Mouse (Mus musculus) mouse embryonic stem cell (cell line): ENCODE results near the gene Wars2.

Source experiments
- in situ Hi-C, 2 experiments: fragments of 300-500 bp; cut with MboI; formaldehyde crosslinking; loops; 1 replicate in 1 of 2; 3 replicates in 1 of 2; pipeline ENCODE4 v1.14.3; 2019 to 2020; ENCODE audit warnings: low sequenced_read_pairs in 2 of 2, low pct_unique_long_range_greater_than_20kb in 1 of 2, mixed read lengths in 1 of 2; ENCODE audit not compliant: unreplicated experiment in 1 of 2

The Wars2 gene

DNA sequence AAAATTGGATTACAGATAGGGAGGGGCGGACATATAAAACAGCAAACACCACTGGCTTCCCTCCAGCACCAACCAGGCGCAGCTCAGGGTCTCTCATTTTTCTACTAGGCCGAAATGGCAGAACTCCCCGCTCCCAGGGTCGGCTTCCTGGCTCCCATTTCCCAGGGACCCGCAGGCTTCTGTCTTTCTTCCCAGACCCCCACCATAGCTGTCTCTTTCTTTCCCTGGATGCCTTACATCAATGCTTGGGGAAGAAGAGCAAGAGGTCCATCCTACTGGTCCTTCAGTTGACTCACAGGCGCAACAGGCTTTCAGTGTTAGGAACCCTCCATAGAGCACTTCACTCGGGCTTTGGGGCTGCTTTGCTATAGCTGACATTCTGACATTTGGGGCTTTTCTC, 101.6 kb downstream of the Wars2 start:
- in situ Hi-C loops = no loop called here

DNA sequence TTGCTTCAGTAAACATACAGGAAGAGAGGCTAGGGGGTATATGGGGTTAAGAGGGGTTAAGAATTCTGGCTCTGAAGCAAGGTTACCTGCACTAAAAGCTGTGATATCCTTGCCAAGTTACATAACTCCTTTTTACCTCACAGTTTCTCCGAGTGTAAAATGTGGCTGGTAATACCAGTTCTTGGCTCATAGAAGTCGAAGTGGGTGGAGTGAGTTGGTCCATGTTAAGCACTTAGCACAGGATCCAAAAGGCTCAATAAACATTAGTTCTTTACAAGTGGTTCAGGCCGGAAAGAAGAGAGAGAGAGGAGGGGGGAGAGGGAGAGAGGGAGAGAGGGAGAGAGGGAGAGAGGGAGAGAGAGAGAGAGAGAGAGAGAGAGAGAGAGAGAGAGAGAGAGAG, 104.5 kb downstream of the Wars2 start:
- in situ Hi-C loops = no loop called here

DNA sequence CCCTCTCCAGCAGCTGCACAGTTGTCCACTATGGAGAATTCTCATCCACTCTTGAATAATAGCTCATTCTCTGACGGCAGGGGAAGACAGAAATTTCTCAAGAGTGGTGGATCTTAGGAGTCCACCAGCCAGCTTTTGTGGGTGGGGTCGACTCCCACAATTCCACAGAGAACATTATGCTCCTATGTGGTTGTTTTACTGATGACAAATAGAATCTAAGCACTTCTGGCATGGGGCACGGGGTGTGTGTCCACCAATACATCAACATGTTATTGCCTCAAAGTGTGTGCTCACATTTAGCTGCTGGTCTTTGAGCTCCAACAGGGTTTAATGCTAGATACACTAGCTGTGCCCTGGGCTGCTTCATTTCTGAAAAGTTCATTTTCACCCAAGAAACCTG, 105.8 kb downstream of the Wars2 start:
- in situ Hi-C loops = no loop called here

DNA sequence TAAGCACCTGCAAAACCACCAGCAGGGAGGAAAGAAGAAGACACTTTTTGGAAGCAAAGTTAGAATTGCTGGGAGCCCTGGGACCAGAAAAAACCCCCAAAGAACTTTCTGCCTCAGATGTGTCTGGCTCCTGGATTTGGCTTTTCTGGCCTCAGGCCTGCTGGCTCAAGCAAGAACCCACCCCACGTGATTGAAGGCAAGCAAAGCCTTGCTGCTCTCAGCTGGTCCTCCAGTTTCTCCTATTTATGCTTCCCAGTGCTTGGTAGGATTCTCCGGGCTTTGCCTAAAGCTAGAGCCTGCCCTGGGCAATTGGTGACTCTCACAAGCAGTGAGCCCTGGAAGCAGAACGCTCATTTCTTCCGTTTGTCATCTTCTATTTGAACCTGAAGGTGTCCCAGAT, 106.7 kb downstream of the Wars2 start:
- in situ Hi-C loops = no loop called here

DNA sequence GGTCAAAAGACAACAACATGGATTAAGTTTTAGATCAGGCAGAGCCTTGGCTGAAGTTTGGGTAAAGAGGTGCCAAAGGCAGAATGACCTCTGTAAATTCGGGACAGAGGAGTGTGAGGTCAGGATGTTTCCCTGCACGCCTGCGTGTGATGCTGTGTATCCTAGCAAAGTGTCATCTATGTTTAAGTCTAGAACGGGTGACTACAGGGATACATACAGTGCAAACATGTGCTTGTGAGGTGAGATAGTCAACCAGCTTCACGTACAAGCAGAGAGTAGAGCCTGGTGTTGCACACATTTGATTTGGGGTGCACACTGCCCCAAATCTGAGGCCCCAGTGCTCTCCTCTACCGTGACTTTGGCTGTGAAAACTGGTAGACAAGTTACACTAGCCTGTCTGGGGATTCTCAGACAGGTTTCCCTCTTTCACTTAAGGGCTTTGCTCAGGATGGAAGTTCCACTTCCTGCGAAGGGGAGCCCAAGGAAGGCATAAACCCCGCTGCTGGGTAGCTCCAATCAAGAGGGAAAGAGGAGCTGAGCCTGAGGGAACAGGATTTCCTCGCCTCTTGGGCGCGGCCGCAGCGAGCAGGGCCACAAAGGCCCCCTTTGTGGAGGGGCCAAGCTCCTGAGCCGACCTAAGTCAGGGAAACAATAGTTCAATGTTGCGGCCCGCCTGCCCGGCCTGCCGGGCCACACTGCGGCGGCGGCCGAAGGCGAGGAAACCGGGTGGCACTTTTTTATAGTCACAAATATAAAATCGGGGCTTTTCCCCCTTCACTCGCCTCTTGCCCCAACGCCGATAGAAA, 107.3 kb downstream of the Wars2 start:
- in situ Hi-C loops = no loop called here

DNA sequence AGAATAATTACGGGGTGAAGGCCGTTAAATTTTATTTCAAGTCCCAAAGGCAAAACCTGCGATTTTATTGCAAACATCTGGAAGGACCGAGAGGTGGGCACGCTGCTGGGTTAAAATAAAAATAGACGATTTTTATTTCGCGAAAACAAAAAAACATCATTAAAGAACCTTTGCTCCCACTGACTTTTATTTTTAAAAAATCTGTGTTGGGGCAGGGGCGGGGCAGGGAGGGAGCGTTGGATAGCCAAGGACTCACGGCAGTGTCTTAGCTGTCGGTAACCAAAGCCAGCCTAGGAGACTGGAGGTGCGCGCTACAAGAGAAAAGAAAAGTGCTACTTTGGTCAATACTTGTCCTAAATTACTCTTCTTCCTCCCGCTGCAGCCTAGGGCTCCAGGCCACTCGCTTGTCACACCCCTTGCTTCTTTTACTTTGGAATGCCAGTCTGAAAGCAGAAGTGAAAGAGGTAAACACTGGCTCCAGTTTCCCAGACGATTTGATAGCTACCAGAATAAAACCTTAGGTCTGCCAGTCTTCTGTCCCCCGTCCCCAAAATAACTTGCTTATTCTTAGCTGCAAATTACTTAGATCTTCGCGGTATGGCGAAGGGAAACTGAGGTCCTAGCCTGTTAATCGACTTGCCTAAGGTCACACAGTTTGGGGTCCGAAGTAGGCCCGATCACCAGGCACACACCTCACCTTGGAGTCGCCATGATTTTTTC, 108.1 kb downstream of the Wars2 start:
- in situ Hi-C loops = no loop called here

DNA sequence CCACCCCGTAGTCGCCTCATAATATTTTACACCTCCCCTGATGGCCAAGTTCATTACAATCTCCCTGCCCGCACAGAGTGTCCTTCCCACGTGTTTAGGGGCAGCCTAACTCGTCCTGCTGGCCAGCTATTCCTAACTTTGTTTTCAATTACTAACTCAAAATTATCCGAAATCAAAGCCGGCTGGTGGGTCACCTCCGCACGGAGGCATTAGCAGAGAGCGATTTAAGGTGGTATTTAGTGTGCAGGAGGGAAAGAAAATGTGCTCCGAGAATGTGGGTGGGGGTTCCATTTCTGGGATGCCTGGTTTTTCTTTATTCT, 108.6 kb downstream of the Wars2 start:
- in situ Hi-C loops = no loop called here

DNA sequence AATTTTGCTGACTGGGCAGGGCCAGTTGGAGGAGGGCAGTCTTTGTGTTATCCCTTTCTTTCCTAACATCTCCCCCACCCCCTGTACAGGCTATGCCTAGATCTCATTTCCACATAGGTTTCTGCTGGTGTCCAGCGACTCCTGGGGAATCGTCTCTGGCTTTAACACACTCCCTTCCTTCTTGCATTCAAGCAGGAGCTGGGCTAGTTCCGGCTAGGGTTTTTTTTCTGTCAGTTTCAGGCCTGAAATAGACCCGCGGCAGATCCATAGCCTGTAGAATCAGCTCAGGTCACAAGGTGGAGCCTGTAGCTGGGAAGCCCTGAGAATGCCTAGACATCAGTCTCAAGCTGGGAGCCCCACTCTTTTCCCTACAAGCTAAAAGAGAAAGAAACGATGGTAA, 109.0 kb downstream of the Wars2 start:
- in situ Hi-C loops = no loop called here

DNA sequence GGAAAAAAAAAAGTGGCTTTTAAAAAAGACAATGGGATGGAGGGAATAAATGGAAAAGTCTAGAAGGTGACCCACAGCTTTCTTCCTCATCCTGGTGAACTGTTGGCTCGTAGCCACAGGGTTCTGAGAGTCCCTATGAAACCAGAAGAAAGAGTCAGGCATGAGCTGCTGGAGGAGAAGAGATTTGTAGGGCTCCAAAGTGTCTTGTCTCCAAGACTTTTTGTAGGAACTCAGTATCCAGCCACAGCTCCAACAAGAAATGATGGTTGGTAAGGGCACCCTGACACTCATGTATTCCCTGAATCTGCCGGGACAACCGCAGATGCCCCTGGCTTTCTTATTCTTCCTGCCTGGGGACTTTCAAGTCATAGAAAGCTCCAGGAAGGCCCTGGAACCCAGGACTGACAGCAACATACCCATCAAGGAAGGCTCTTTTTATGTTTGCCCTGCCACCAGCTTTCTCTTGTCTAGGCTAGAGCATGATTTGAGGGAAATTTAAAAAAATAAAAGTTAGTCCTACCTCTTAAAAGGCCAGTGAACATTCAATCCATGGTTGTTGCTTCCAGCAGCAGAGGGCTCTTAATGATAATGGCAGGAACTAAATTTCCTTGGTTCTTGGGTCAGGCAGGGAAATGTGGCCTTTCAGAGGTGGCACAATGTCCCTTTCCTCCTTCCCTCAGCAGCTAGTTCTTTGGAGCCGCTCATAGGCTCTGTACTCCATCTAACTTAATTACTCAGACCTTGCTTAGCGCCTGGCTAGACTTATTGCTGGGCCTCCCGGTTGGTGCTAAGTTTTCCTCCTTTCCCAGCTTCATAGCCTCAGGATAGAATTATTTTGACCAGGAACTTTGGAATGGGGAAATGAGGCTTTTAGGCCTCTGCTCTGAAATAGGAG, 110.7 kb downstream of the Wars2 start:
- in situ Hi-C loops = no loop called here

DNA sequence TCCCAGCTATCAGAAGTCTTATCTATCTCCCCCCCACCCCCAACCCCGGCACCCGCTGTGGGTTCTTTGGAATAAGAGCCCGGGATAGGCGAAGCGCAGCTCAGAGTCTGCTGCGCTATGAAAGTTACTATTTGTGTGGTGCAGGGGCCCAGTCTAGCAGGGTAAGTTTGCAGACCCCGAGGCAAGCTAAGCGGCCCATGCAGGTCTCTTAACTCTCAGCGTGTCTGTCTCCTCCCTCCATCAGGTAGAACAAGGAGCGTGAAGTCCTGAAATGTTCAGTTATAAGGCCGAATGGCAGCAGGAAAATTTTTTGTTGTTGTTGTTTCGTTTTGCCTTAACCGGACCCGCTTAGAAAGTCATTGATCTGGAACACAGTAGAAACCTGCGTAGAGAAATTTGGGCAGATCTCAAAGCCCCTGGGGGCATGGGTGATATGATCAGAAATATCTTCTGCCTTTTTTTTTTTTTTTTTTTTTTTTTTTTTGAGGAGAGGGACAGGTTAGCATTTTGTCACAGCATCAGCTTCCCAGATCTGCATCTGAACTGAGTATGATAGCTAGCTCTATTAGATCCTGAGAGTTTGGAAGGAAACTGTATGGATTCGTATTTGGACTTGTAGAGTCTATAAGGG, 111.7 kb downstream of the Wars2 start:
- in situ Hi-C loops = no loop called here

DNA sequence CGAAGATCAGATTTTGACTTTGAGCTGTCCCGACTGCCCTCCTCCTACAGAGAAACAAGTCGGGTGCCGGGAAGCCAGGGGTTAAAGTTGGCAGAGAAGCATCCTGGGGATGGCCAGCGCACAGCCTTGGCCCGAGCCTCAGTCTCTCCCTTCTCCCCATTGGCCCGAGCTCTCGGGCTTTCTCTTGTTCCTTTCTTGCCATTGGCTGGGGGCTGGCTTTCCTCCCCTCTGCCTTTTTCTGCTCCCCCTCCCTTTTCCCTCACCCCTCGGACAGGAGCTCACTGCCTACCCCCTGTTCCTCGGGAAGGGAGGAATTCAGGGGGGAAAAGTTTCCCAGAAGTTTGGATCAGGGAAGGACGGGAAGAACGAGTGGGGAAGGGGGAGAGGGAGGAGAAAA, 112.2 kb downstream of the Wars2 start:
- in situ Hi-C loops = no loop called here

DNA sequence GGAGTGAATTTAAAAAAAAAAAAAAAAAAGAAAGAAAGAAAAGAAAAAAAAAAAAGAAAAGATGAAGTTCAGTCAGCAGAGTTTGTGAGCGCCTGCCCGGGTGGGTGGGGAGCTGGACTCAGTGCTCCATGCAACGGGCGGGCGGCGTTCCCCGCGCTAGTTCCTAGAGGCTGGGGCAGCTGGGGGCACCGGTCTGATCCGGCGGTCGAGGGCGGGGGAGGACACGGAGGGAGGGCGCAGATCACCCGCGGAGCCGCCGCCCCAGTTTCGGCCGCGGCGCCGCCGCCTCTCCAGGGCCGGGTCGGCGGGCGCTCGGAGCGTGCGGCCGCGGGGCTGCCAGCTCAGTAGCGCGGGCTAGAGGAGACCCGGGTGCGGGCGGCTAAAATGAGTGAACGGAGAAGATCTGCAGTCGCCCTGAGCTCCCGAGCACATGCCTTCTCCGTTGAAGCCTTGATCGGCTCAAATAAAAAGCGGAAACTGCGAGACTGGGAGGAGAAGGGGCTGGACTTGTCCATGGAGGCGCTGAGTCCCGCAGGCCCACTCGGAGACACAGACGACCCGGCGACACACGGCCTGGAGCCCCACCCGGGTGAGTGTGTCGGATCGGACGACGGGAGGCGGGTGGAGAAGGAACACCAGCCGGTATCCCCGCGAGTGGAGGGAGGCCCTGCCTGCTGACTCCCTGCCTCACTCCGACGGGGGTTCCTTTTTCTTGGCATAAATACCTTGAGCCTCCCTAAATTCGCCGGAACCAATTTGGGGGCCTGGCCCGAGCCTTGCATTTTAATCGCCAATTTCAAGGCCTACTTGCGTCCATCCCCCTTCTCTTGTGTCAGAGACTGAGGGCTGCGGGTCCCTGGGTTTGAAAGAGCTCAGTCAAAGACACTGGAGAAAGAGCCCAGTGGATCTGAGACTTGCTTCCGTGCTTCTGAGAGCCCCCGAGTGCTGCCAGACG, 112.9 kb downstream of the Wars2 start:
- in situ Hi-C loops = no loop called here

DNA sequence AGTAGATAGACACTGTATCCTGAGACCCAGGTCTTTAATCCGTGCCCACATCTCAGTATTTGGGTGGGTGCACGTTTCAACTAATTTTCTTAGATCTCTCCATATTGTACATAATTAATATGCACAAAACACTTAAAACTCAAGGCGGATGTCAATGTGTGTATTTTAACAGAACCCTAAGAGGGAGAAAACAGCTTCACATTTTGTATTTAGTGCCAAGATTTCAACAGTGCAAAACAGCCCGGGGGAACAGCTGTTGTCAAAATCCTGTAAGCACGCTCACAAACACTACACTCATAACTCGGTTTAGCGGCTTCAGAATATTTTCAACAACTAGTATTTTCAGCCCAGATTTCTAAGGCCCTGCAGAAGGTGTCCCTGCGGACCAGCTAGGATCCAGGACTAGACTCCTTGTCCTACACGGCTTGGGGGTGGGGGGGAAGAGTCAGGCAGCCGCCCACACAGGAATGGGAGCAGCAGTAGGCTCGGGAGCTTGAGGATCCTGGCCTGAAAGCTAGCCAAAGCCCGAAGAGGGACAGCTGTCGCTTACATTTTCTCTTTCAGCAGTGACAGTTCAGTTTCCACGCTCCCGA, 113.8 kb downstream of the Wars2 start:
- in situ Hi-C loops = no loop called here

DNA sequence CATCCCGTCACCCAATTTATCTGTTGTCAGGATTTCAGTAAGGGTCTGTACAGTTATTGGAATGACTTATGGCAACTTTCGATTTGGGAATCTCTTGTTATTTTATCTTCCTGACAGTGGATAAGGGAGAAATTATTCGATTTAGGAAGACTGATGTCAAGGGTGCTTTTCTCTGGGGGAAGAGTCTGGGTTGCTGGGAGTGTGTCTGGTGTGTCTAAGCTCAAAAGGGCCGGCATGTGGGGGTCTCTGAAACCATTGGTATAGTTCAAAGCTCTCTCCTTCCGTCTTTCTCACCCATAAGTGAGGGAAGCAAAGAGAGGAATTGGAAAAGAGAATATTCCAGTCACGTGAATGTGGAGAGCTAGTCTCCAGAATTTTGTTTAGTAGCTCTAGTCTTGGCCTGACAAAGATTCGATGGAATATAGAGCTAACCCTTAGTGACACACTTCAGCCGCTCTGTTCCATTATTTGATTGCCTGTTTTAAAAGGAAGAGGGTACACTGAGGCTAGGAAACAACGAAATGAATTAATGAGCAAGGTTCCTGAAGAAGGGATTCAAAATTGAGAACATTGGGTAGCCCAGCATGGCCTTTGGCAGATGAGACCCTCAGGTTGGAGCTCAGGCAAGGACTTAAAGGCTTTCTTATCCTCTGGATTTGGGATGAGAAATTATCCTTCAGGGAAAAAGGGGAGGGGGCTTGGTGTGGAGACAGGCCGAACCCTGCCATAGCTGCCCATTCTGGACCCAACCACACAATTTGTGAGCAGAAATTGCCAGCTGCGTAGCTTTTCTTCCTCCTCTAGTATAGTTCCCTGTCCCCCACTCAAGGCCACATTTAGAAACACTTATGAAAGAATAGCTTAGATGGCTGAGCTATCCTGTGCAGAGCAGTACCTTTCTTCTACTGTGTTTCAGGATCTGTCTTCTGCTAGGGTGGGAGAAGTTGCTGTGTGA, 114.8 kb downstream of the Wars2 start:
- in situ Hi-C loops = no loop called here

DNA sequence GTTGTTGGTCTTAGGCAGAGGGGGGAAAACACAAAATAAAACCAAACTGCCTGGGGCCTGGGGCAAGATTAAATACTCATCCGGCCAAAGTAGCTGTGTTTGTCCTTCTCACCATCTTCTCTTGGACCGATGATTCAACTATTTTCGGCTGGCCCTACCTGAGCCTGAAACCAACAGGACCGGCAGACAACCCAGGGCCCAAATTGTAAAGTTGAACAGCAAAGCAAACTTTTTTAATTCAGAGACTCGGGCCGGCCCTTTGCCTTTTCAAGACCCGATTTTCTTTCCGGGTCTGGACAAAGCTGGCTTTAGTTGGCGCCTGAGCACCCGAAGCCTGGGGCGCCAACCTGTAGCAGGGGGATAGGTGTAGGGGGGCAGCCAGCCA, 115.5 kb downstream of the Wars2 start:
- in situ Hi-C loops = no loop called here

DNA sequence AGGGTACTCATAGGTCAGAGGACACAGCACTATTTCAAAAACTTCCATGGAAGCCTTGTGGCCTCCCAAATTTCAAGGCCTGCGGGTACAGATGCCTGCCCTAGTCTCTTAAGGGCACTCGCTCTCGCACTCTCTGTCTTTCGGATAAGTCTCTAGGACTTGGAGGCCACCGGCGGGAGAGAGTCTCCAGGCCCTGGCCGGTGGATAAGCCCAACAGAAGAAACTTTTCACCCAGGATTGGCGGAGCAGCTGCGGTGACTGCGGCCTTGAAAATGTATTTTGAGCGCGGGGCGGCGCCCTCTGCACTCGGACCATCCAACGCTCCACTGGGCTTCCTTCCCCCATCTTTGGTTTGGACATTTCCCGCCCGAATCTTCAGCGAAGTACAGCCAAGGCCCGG, 115.9 kb downstream of the Wars2 start:
- in situ Hi-C loops = no loop called here
